Mouse (Mus musculus) lung, postnatal 10 days (tissue): ENCODE data around the gene A530084C06Rik.

Source experiments
- DNase-seq: peaks from one replicate; pipeline ENCODE4 v3.0.0; 2021

The A530084C06Rik gene

DNA sequence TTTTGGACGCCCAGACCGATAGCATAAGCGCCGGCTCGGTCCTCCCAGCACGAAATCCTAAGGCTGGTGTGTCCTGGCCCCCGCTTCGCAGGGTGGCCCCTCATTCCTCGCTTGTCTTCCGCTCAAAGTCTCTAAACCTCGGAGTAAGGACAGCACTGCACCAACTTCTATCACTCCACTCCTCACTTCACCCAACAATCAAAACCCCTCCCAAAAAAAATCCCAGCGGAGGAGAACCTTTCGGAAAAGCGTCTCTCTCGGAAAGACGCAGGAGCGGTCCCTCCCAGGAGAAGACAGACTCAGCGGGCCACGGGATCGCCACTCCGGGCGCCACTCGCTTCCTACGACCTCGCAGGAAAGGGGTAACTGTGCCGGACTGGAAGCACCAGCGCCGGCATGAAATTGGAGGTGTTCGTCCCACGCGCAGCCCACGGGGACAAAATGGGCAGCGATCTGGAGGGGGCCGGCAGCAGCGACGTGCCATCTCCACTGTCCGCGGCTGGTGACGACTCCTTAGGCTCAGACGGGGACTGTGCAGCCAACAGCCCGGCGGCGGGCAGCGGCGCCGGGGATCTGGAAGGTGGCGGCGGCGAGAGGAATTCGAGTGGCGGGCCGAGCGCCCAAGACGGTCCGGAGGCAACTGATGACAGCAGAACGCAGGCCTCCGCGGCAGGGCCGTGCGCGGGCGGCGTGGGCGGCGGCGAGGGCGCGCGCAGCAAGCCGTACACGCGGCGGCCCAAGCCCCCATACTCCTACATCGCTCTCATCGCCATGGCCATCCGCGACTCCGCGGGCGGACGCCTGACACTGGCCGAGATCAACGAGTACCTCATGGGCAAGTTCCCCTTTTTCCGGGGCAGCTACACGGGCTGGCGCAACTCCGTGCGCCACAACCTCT, at the start of gene A530084C06Rik:
A530084C06Rik (minus strand) TSS at position 813 of the 898 bp plus-strand sequence.
- DNase-seq: peak; percentile 51

DNA sequence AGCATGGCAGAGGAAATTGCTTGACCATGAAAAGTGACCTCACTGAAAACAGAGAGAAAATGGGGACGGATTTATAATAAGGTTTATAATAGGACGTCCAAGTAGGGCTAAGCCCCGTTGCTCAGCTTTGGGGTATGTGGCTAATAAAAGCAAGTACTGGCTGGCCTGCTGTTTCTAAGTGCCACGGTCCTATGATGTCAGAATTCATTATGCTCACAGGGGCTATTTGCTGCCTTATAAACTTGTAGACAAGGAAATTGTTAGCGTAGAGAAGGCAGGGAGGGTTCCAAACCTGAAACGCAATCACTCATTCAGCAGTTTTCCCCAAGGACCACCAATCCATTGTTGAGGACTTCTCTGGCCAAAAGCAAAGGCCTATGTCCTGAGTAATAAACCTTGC, 44.8 kb upstream of the A530084C06Rik start:
- no peak for DNase-seq

DNA sequence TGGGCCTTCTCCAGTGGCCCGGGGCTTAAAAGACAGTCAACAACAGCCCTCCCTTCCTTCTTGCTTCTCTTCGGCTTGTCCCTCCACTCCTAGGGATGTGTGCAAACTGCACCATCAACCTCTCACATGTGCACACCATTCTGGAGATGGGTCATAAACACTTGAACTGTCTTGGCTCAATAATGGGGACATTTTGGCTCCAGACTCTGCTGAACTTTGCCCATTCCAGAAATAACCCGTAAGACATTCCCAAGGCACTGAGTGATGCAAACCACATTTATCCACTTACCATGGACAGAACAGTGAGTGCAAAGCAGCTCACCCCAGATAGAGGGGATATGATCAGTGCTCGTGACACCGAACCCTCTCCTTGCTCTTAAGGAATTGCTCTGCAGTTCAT, 40.4 kb upstream of the A530084C06Rik start:
- DNase-seq: peak; percentile 76

DNA sequence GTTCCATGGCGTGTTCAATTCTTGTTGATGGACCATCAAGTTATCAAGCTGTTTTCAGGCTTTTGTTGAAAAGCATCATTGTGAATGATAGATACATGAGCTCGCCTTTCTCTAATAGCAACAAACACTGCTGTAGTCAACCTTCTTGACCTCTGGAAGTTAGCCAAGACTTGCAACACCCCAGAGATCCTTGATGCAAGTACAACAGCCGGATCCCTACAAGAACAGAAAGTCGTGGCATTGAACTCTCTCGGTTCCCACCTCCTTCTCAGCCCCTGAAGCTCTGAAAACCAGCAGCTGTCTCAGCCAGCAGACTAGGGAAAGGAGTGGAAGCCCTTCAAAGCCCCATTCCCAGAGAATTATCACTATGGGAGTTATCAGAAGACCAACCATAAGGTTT, 28.2 kb upstream of the A530084C06Rik start:
- peak; percentile 87 for DNase-seq

DNA sequence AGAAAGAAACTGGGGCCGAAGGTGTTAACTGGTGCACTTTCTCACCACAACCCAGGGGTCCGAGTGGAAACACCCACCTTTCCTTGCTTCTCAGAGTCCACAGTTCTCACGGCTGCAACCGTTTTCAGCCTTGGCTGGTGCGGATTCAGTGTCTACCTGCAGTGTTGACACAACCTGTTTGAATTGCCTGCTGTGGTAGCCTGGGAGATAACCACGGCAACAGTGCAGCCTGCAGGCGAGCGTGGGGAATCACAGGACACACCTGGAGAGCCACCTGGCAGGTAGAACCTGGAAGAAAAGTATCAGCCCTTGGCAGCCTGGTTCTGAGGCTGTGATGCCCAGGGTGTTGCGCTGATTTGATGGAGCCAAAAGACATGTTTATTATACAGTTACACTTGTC, 20.7 kb upstream of the A530084C06Rik start:
- peak; percentile 50 for DNase-seq

DNA sequence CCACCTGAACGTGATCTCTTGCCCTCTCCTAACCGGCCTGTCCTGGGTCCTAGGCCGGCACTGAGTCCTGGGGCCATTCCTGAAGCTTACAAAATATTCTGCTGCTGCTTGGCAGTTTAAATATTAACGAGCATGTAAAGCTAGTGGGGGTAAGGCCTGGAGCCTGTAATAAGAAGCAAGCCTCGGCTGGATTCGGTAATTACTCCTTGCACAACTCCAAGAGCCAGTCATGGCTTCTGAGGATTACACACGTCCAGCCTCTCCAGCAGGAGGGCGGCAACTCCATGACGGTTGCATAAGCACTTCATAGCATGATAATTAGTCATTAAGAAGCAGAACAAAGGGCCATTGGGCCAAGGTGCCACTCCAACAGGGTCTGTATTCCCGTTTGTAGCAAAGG, 19.3 kb upstream of the A530084C06Rik start:
- DNase-seq: peak; percentile 58

DNA sequence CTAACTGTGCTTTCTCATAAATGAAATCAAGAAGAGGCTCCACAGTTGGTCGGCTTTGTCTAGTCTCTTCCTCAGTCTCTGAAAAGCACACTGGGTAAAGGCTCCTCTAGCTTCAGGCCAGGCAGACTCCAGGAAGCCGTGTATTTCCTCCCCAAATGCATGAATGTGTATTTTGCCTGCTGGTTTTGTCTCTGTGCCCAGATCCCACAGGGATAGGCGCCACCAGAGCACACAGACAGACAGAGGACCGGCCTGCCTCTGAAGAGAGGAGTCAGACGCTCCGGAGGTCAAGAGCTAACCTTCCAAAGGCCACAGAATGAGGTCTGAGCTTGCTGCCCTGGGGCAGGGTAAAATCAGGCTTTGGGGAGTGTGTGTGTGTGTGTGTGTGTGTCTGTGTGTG, 18.4 kb upstream of the A530084C06Rik start:
- DNase-seq: no peak

DNA sequence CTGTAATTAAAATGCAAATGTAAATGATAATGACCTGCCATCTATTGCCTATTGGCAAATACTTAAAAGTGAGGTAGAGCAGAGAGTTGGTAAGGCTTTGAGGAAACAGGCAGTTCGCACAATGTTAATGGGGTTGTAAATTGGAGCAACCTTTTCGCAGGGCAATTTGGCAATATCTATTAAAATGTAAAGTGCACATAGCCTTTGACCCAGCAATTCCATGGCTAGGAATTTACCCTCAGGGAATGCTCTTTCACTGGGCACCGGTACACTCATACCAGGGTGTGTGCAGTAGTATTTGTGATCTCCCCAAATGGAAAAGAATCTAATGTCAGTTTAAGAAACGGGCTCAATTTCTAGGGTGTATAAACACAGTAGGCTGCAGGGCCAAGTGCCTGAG, 17.6 kb upstream of the A530084C06Rik start:
- DNase-seq: no peak

DNA sequence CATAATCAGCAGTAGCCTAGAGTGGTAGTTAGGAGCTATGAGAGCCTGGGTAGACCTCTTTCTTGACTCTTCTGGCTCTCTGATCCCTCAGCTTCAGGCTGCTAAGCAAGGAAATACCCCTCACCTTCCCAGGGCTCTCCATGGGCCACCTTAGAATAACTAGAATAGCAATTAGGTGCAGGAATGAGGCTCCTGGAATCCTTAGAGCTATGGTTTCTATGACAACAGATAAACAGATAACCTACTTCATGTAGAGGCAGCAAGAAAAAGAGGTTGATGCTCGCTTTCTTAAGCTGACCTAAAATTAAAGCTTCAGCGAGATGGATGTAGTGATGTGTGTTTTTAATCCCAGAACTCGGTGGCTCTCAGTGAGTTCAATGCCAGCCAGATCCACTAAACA, 15.5 kb upstream of the A530084C06Rik start:
- no peak for DNase-seq

DNA sequence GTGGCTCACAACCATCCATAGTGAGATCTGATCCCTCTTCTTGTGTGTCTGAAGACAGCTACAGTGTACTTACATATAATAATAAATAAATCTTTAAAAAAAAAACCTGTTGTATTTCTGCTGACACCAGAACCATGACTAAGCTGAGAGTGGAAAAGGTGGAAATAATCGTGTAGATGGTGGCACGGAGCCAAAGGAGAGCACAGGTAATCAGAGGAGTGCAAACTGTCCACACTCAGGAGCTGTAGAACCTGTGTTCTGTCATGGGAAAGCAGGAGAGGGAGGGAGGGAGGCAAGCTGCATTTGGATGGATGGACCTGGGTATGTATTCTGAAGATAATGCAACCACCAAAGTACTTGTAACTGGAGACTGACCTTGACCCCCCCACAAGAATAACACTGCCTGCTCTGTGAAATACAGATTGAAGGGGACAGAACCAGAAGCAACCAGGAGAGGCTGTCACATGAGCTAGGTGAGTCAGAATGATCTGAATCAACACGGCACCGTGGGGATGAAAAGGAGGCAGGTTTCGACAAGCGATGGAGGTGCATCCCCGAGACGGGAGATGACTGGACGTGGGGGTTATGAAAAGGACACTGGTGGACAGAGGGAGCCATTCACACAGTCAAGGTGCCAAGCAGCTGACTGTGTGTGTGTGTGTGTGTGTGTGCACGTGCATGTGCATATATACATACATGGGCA, 13.8 kb upstream of the A530084C06Rik start:
- no peak for DNase-seq

DNA sequence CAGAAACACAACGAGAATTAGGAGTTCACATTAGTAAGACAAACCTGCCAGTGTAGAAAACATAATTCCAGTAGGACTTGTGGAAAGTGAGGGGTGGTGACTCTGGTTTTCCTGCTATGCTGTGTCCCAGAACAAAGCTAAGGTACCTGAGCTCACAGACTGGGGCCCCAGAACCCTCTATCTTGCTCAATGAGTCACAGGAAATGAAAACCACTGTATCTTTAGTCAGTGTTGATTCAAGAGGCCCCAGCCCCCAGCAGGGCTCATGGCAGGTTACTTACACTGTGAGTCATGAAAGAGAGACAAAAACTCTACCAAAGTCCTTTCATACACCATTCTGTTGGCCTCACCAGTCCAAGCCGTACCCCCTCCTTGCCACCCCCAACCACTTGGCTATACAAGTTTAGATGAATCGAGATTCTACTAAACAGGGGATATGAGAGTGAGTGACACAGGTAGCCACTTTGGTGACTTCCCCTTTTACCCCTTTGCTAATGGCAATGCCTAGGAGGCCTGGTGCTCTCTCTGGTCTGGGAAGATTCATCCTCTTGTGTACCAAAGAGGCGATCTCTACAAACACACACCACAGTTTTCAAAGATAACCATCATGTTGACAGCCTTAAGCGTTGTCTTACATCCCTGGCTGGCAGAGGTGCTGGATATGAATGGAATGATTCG, 8.6 kb upstream of the A530084C06Rik start:
- DNase-seq: no peak

DNA sequence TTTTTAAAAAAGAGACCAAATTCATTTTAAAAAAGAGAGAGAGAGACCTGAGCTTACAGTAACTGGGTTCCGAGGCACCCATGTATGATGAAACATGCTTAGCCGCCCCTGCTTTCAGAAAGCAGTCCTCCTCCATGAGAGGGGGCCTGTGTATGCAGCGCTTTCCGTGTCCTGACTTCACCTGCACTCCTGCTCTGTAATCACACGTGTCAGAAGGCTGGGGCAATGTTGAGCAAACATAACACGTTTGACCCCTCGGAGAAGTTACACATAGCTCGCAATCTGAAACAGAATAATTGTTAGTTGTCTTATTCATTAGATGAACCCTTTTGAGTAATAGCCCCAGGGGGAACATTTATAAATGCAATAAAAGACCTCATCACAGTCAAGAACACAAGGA, 8.0 kb upstream of the A530084C06Rik start:
- no peak for DNase-seq

DNA sequence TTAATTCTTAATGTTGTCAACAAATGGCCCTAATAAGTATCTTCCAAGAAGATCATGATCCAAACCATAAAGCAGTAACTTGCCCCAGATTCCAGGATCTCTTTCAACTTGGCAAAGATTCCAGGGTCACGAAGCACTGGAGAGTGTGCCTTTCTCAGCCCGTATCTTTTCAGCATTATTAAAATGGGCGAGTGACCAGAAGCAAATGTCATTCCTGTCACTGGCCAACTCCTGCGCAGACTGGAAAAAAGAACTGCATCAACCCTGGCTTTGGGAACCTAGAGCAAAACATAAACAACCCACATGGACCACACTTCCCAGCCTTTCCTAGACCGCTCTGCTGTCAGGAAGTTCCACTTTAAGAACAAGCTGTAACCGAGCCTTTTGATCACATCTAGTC, 5.3 kb upstream of the A530084C06Rik start:
- DNase-seq: peak; percentile 50

DNA sequence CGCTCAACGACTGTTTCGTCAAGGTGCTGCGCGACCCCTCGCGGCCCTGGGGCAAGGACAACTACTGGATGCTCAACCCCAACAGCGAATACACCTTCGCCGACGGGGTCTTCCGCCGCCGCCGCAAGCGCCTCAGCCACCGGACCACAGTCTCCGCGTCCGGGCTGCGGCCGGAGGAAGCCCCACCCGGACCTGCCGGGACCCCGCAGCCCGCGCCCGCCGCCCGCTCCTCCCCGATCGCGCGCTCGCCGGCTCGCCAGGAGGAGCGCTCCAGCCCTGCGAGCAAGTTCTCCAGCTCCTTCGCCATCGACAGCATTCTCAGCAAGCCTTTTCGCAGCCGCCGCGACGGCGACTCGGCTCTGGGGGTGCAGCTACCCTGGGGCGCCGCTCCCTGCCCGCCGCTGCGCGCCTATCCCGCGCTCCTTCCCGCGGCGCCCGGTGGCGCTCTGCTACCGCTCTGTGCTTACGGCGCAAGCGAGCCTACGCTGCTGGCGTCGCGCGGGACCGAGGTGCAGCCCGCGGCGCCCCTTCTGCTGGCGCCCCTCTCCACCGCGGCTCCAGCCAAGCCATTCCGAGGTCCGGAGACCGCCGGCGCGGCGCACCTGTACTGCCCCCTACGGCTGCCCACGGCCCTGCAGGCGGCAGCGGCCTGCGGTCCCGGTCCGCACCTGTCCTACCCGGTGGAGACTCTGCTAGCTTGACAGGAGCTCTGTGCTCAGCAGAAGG, 449 bp upstream of the A530084C06Rik start:
- peak; percentile 80 for DNase-seq

DNA sequence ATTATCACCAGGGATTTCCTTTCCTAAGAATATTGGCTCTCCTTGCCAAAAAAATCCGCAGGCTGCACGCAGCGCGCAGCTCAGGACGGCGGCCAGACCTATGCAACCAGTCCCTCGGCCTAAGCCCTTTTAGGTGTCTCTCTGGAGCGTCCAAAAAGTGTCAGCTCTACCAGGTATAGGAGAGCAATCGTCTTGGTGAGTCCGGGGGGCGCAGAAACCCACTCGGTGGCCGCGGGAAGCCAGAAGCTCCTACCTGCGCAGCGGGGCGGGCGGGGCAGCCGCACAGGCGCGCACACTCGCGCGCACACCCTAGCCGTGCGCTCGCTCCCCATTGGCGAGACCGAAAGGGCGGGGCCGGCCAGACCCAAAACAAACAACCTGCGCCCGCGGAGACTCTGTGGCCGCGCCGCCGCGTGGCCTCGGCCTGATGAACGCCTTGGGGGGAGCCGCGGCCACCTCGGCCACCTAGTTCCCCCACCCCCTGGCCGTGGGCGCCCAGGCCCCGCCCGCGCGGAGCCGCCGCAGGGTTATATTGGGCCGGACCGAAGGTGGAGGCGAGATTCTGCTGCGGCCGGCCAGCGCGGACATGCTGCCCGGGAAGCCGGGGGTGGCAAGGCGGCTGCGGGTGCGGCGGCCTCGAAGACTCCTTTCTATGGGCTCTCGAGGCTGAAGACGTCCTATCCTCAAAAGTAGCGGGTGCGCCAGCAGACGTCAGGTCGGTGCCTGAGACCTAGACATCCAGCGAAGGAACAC, 1.2 kb downstream of the A530084C06Rik start:
- DNase-seq: peak; percentile 80

DNA sequence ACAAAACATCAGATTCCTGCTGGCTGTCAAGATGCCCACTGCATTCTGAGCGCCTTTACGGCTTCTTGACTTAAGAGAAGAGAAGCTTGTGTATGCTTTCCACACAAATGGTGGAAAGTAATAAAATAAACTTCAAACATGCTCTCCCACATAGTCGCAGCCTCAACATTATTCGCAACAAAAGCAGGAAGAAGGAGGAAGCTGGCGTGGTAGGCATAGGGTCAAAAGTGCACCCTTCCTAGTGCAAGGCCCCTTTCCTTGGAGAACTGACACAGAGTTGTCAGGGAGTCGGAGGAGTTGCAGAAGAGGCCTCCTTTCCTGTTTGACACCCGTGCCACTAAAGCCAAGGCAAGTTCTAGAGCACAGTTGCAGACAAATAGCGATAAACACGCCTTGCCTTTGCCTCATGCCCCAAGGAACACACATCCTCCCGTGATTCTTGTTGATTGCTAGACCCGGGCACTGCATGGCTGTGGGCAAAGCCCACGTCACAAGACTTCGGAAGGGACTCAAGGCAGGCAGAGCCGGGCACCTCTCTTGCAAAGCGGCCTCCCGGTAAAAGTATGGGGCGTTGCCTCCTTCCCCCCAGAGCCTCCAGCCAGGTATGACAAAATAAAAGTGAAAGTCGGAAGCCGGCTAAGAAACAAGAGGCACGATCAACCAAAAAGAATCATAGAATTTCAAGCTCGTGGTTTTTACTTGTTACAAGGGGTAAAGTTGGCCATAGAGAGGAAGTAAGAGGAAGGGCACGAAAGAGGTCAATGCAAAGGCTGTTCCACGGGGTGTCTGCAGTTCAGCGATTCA, 2.0 kb downstream of the A530084C06Rik start:
- no peak for DNase-seq

DNA sequence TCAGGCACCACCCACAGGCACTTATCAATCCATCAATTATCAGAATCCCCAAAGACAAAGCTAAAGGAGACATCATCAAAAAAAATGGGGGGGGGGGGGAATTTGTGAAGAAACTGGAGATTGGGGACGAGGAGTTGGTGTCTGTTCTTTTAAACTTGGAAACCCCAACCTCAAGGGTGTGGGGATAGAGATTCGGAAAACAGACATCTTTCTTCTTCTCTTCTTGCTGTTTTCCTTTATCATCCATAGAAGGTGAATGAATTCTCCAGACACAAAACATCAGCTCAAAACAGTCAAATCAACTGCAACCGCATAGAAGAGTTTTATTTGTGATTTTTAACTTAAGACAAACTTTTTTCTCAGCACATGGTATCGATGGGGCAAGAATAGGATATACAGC, 3.3 kb downstream of the A530084C06Rik start, which contains the start of gene Foxq1:
Foxq1 (plus strand) TSS at position 301 of the 400 bp plus-strand sequence.
- no peak for DNase-seq

DNA sequence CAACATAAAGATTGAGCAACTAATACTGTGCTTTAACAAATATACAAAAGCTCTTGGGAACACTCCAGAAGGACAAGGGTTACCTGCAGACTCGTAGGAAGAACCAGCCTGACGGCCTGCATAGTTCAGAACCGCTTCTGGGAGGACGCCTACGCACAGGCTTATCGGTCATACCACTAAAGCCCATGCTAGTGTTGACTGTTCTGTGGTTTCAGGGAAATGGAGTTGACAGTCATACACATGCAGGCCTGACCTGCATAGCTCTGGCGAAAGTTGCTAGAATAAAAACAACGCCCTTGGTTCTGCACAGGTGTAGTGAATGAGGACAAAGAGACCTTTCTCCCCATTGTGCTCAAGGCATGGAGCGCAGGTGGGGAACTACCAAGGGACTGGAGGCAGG, 11.5 kb downstream of the A530084C06Rik start:
- DNase-seq: peak; percentile 42

DNA sequence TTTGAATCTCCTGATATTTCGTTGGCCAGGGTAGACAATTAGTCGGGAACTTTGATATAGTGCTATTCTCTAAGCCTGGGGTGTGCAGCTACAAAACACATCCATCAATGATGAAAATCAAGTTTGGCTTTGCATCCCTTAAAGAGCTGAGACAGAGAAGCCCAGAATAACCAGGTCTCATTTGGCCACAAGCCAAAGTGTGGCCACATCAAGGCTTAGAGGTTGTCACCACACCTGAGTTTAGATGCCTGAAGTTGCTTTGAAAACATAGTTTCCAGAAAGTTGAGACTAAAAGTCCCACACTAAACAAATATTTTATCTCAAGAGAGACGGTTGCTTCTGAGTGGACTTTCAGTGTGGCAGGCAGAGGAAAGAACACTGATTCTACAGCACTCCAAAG, 11.9 kb downstream of the A530084C06Rik start:
- DNase-seq: no peak

DNA sequence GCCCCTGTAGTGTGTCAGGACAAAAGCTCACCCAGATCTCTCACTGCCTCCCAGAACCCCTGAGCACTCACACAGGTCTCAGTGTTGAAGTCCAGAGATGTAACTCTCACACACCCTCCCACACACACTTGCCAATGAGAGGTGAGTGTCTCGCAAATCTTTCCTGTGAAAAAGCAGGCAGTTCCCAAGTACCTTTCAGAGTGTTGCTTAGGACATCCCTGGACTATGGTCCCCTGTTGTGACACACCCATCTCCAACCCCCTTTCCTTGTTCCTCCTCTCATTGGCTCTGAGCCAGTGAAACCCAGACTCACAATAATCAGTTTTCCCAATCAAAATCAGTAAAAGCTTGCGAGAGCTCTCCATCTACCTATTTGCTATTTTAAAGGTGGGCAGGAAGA, 12.3 kb downstream of the A530084C06Rik start:
- no peak for DNase-seq

DNA sequence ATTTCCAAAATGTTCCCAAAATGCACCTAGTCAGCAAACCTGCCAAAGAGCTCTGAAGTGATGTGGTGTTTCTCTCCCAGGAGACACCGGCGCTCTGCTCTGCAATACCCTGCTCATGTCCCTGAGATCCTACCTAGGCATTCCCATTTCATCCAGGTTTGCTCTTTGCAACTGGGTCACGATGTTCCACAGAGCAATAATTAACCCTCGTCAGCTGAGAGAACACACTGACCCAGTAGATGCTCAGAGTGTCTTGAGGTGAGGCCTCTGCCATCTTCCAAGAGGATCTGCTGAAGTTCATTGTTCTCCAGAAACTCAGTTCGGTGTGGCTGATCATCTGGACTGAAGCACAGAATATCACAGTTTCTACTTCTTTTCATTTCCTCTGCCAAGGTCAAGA, 16.1 kb downstream of the A530084C06Rik start:
- DNase-seq: no peak
